ENCODE assay signal across 19 mouse cellular contexts in genomic region chr10:80819406-80819805, GRCm38 (mm10). TPM values are rescaled to one million over a fixed set of nuclear protein-coding genes. Genes with fewer than 3 reads are reported as not detected.
A peak's percentile ranks its signal among the peaks of the same experiment; 100 is the strongest.
DNase-seq lines count a peak whose midpoint lies in the region; ATAC-seq and TF ChIP-seq lines count a peak whose summit lies in the region.
"Had no signal": no experiment of that assay in that cellular context is flagged by ENCODE, and none has a peak within 500 bp of the region (broad histone marks: within the 10 kb centered on the region; RNA-seq: fewer than 3 reads in every experiment).

No protein-coding gene starts in this region.

- ATAC-seq in erythroblast, adult 5-6 weeks (replicated peaks; ENCODE audit: low FRiP score, poor library complexity, severe bottlenecking): no peak
- no peak for ATAC-seq in stomach, embryonic 16.5 days (ENCODE audit: insufficient read depth, low FRiP score)
- ATAC-seq: forebrain, postnatal 0 days had no signal

- H3K27ac ChIP-seq in spleen, adult 2 months (ENCODE audit: insufficient read depth, low read length): peak overlapping the region; percentile 8; the same call in 1 of the 2 replicates
- H3K27ac ChIP-seq in liver, adult 2 months (replicated peaks; ENCODE audit: insufficient read depth, low read depth, low read length): peak overlapping the region; percentile 65
- H3K27ac ChIP-seq in stomach, embryonic 16.5 days (ENCODE audit: low read length): peak overlapping the region; percentile 43
- H3K27ac ChIP-seq: heart, embryonic 13.5 days; limb, embryonic 15.5 days; neural tube, embryonic 12.5 days had no signal

- no peak for TF ChIP-seq POLR2A in spleen, adult 2 months (IDR thresholded peaks at IDR 0.05; ENCODE audit: low read depth, low read length)
- TF ChIP-seq POLR2A in liver, adult 2 months (IDR thresholded peaks at IDR 0.05; ENCODE audit: extremely low read depth, insufficient read depth, low read length): no peak

- H3K27me3 ChIP-seq in erythroblast, embryonic 14.5 days (ENCODE audit: control insufficient read depth): peaks cover 3% of the 10 kb centered on the region; the same call in 1 of the 2 replicates
- H3K27me3 ChIP-seq in spleen, adult 2 months (ENCODE audit: control insufficient read depth, insufficient read depth, low read length): no peaks in the 10 kb centered on the region
- no peaks in the 10 kb centered on the region for H3K27me3 ChIP-seq in liver, adult 2 months (ENCODE audit: control insufficient read depth, insufficient read depth, low read length)
- H3K27me3 ChIP-seq in stomach, embryonic 16.5 days (ENCODE audit: control insufficient read depth, insufficient read depth, low read length): no peaks in the 10 kb centered on the region
- H3K27me3 ChIP-seq: heart, embryonic 13.5 days; limb, embryonic 15.5 days; neural tube, embryonic 12.5 days had no signal

- no peaks in the 10 kb centered on the region for H3K79me2 ChIP-seq in liver, adult 2 months (ENCODE audit: control insufficient read depth, insufficient read depth, low read length)

- TF ChIP-seq CTCF in spleen, adult 2 months (IDR thresholded peaks at IDR 0.05; ENCODE audit: extremely low read depth, insufficient read depth, insufficient read length, insufficient replicate concordance): no peak
- no peak for TF ChIP-seq CTCF in liver, adult 2 months (IDR thresholded peaks at IDR 0.05; ENCODE audit: low read depth, low read length)

- WGBS in spleen, adult 2 months: 74% methylated on average over 3 of the region's 3 CpGs
- 10% methylated on average over 3 of the region's 3 CpGs for WGBS in liver, adult 2 months
- 32% methylated on average over 3 of the region's 3 CpGs for WGBS in stomach, embryonic 16.5 days

- no peaks in the 10 kb centered on the region for H3K9me3 ChIP-seq in erythroblast, embryonic 14.5 days (ENCODE audit: control insufficient read depth, low read length)
- no peaks in the 10 kb centered on the region for H3K9me3 ChIP-seq in stomach, embryonic 16.5 days (replicated peaks; ENCODE audit: control insufficient read depth, low read length)
- H3K9me3 ChIP-seq: heart, embryonic 13.5 days; limb, embryonic 15.5 days; neural tube, embryonic 12.5 days had no signal

- no peak overlapping the region for H3K9ac ChIP-seq in liver, adult 2 months (ENCODE audit: low read depth, low read length)
- no peak overlapping the region; the same call in 1 of the 2 replicates for H3K9ac ChIP-seq in stomach, embryonic 16.5 days (ENCODE audit: low read length)
- H3K9ac ChIP-seq: forebrain, postnatal 0 days; limb, embryonic 15.5 days; neural tube, embryonic 12.5 days had no signal

- no peak for DNase-seq in spleen, adult 2 months (ENCODE audit: low read depth in 1 of 2, low spot score in 2 of 2)
- no peak for DNase-seq in spleen, postnatal 10 days (ENCODE audit: low spot score in 2 of 2)
- DNase-seq in liver, adult 2 months (ENCODE audit: extremely low read depth, low read depth, low spot score): peak; percentile 98
- DNase-seq in right cerebral cortex, postnatal 36 days (ENCODE audit: low spot score in 2 of 2): no peak
- no peak for DNase-seq in gastrocnemius, postnatal 4 days (ENCODE audit: low spot score in 2 of 2)
- DNase-seq: cerebellum, postnatal 14 days; embryo, embryonic 11 days; forebrain, postnatal 0 days; heart, postnatal 4 days; layer of hippocampus, adult 9-11 months; right cerebral cortex, postnatal 25 days; thymus, adult 18-20 months had no signal

- H3K4me1 ChIP-seq in erythroblast, embryonic 14.5 days (ENCODE audit: control insufficient read depth): peaks cover 60% of the 10 kb centered on the region
- peaks cover 8% of the 10 kb centered on the region; the same call in 1 of the 2 replicates for H3K4me1 ChIP-seq in spleen, adult 2 months (ENCODE audit: control insufficient read depth, insufficient read depth, insufficient read length)
- H3K4me1 ChIP-seq in liver, adult 2 months (ENCODE audit: control insufficient read depth, insufficient read depth, low read length): peaks cover 12% of the 10 kb centered on the region
- H3K4me1 ChIP-seq in stomach, embryonic 16.5 days (ENCODE audit: control insufficient read depth, insufficient read depth, low read length): no peaks in the 10 kb centered on the region
- H3K4me1 ChIP-seq: limb, embryonic 15.5 days; neural tube, embryonic 12.5 days had no signal

- no peaks in the 10 kb centered on the region; the same call in 1 of the 2 replicates for H3K36me3 ChIP-seq in erythroblast, embryonic 14.5 days (ENCODE audit: control insufficient read depth)
- H3K36me3 ChIP-seq in spleen, adult 2 months (ENCODE audit: control insufficient read depth, insufficient read depth, low read length): no peaks in the 10 kb centered on the region
- no peaks in the 10 kb centered on the region for H3K36me3 ChIP-seq in liver, adult 2 months (ENCODE audit: control insufficient read depth, insufficient read depth, low read length)
- H3K36me3 ChIP-seq in stomach, embryonic 16.5 days (ENCODE audit: control insufficient read depth, insufficient read depth, low read length): no peaks in the 10 kb centered on the region
- H3K36me3 ChIP-seq: heart, embryonic 13.5 days; limb, embryonic 15.5 days; neural tube, embryonic 12.5 days had no signal

- peak overlapping the region; percentile 47 for H3K4me3 ChIP-seq in erythroblast, embryonic 14.5 days (replicated peaks)
- no peak overlapping the region for H3K4me3 ChIP-seq in spleen, adult 2 months (ENCODE audit: extremely low read depth, insufficient read depth, insufficient read length)
- H3K4me3 ChIP-seq in liver, adult 2 months (ENCODE audit: insufficient read depth, low read depth, low read length): no peak overlapping the region
- no peak overlapping the region for H3K4me3 ChIP-seq in stomach, embryonic 16.5 days (replicated peaks; ENCODE audit: low read length)
- H3K4me3 ChIP-seq: heart, embryonic 13.5 days; limb, embryonic 15.5 days; neural tube, embryonic 12.5 days had no signal

- no peak overlapping the region for H3K4me2 ChIP-seq in stomach, embryonic 16.5 days (ENCODE audit: low read depth, low read length)
- H3K4me2 ChIP-seq: heart, embryonic 13.5 days; limb, embryonic 15.5 days; neural tube, embryonic 12.5 days had no signal

RNA-seq across cellular contexts. Expression of gene Jsrp1, which starts 6.1 kb away (rescaled TPM):
- polyA plus RNA-seq in erythroblast, embryonic 14.5 days (2012): not detected in 2 replicates
- not detected in 2 replicates for total RNA-seq in erythroblast, adult 5-6 weeks (2015; ENCODE audit: low replicate concordance)
- not detected in 2 replicates for total RNA-seq in erythroblast, adult 5-6 weeks (2017; ENCODE audit: low replicate concordance)
- not detected in 2 replicates for polyA plus RNA-seq in spleen, adult 2 months (2012; rRNA removed)
- not detected in 2 replicates for total RNA-seq in liver, adult 2 months (2014; rRNA removed)
- polyA plus RNA-seq in liver, adult 2 months (2012; rRNA removed): not detected in 2 replicates
- polyA plus RNA-seq in stomach, embryonic 16.5 days (2015; fragmentation: Nextera tagmentation; extraction: Ambion mirVana): 0.65 and 8.4 TPM in 2 replicates
- total RNA-seq in gastrocnemius, postnatal 4 days (2021): 100 to 1,000 TPM; 199 to 230 TPM
- total RNA-seq: granulocyte monocyte progenitor cell, adult 5-6 weeks had no signal

RNA-seq across cellular contexts. Expression of gene Oaz1, which starts 7.0 kb away (rescaled TPM):
- 1,446 and 1,486 TPM in 2 replicates for polyA plus RNA-seq in erythroblast, embryonic 14.5 days (2012)
- total RNA-seq in erythroblast, adult 5-6 weeks (2015; ENCODE audit: low replicate concordance): 1,067 and 1,159 TPM in 2 replicates
- 242 and 348 TPM in 2 replicates for total RNA-seq in erythroblast, adult 5-6 weeks (2017; ENCODE audit: low replicate concordance)
- 730 and 862 TPM in 2 replicates for polyA plus RNA-seq in spleen, adult 2 months (2012; rRNA removed)
- total RNA-seq in liver, adult 2 months (2014; rRNA removed): 527 and 614 TPM in 2 replicates
- polyA plus RNA-seq in liver, adult 2 months (2012; rRNA removed): 1,187 and 1,294 TPM in 2 replicates
- 1,560 and 1,582 TPM in 2 replicates for polyA plus RNA-seq in stomach, embryonic 16.5 days (2015; fragmentation: Nextera tagmentation; extraction: Ambion mirVana)
- 100 to 1,000 TPM; 785 to 853 TPM for total RNA-seq in gastrocnemius, postnatal 4 days (2021)

RNA-seq across cellular contexts. Expression of gene Amh, which starts 14.4 kb away (rescaled TPM):
- polyA plus RNA-seq in erythroblast, embryonic 14.5 days (2012): 0.33 and 0.43 TPM in 2 replicates
- not detected in 2 replicates for total RNA-seq in erythroblast, adult 5-6 weeks (2015; ENCODE audit: low replicate concordance)
- total RNA-seq in erythroblast, adult 5-6 weeks (2017; ENCODE audit: low replicate concordance): not detected in 2 replicates
- polyA plus RNA-seq in spleen, adult 2 months (2012; rRNA removed): 1.3 and 2.3 TPM in 2 replicates
- 0.13 and 0.18 TPM in 2 replicates for total RNA-seq in liver, adult 2 months (2014; rRNA removed)
- 0.09 and 0.21 TPM in 2 replicates for polyA plus RNA-seq in liver, adult 2 months (2012; rRNA removed)
- not detected in 2 replicates for polyA plus RNA-seq in stomach, embryonic 16.5 days (2015; fragmentation: Nextera tagmentation; extraction: Ambion mirVana)
- under 1 TPM; 0.86 to 0.93 TPM for total RNA-seq in gastrocnemius, postnatal 4 days (2021)
- polyA plus RNA-seq: forebrain, postnatal 0 days; heart, embryonic 13.5 days; limb, embryonic 15.5 days; neural tube, embryonic 12.5 days had no signal

RNA-seq across cellular contexts. Expression of gene Plekhj1, which starts 21.0 kb away (rescaled TPM):
- polyA plus RNA-seq in erythroblast, embryonic 14.5 days (2012): 32.7 and 39.3 TPM in 2 replicates
- total RNA-seq in erythroblast, adult 5-6 weeks (2015; ENCODE audit: low replicate concordance): 24.5 and 45.2 TPM in 2 replicates
- total RNA-seq in erythroblast, adult 5-6 weeks (2017; ENCODE audit: low replicate concordance): 8.2 and 13.9 TPM in 2 replicates
- 71.8 and 97.5 TPM in 2 replicates for polyA plus RNA-seq in spleen, adult 2 months (2012; rRNA removed)
- total RNA-seq in liver, adult 2 months (2014; rRNA removed): 16.0 and 17.4 TPM in 2 replicates
- polyA plus RNA-seq in liver, adult 2 months (2012; rRNA removed): 29.4 and 42.2 TPM in 2 replicates
- polyA plus RNA-seq in stomach, embryonic 16.5 days (2015; fragmentation: Nextera tagmentation; extraction: Ambion mirVana): 102 and 114 TPM in 2 replicates
- 10 to 100 TPM; 41.7 to 43.0 TPM for total RNA-seq in gastrocnemius, postnatal 4 days (2021)

RNA-seq across cellular contexts. Expression of gene Sf3a2, which starts 21.4 kb away (rescaled TPM):
- polyA plus RNA-seq in erythroblast, embryonic 14.5 days (2012): 68.4 and 69.3 TPM in 2 replicates
- 19.6 and 26.5 TPM in 2 replicates for total RNA-seq in erythroblast, adult 5-6 weeks (2015; ENCODE audit: low replicate concordance)
- total RNA-seq in erythroblast, adult 5-6 weeks (2017; ENCODE audit: low replicate concordance): 7.2 and 11.2 TPM in 2 replicates
- 38.7 and 54.3 TPM in 2 replicates for polyA plus RNA-seq in spleen, adult 2 months (2012; rRNA removed)
- 6.7 and 8.6 TPM in 2 replicates for total RNA-seq in liver, adult 2 months (2014; rRNA removed)
- 12.7 and 17.8 TPM in 2 replicates for polyA plus RNA-seq in liver, adult 2 months (2012; rRNA removed)
- polyA plus RNA-seq in stomach, embryonic 16.5 days (2015; fragmentation: Nextera tagmentation; extraction: Ambion mirVana): 51.3 and 53.7 TPM in 2 replicates
- 10 to 100 TPM; 47.1 to 55.8 TPM for total RNA-seq in gastrocnemius, postnatal 4 days (2021)

Comparison
In these comparisons a context has a peak if more than half of its experiments do, and no peak if none do; other contexts are left out.
1. H3K27ac ChIP-seq: peak in every context shown above with its lines; median percentile 65 in liver, adult 2 months; 43 in stomach, embryonic 16.5 days; 8 in spleen, adult 2 months.